Mouse (Mus musculus): ENCODE results near the gene Rad51b. TPM values are rescaled to one million over a fixed set of nuclear protein-coding genes. Genes with fewer than 3 reads are reported as not detected.

The Rad51b gene
- polyA plus RNA-seq, 1 experiment from 2014 or later = 6.3 TPM

DNA sequence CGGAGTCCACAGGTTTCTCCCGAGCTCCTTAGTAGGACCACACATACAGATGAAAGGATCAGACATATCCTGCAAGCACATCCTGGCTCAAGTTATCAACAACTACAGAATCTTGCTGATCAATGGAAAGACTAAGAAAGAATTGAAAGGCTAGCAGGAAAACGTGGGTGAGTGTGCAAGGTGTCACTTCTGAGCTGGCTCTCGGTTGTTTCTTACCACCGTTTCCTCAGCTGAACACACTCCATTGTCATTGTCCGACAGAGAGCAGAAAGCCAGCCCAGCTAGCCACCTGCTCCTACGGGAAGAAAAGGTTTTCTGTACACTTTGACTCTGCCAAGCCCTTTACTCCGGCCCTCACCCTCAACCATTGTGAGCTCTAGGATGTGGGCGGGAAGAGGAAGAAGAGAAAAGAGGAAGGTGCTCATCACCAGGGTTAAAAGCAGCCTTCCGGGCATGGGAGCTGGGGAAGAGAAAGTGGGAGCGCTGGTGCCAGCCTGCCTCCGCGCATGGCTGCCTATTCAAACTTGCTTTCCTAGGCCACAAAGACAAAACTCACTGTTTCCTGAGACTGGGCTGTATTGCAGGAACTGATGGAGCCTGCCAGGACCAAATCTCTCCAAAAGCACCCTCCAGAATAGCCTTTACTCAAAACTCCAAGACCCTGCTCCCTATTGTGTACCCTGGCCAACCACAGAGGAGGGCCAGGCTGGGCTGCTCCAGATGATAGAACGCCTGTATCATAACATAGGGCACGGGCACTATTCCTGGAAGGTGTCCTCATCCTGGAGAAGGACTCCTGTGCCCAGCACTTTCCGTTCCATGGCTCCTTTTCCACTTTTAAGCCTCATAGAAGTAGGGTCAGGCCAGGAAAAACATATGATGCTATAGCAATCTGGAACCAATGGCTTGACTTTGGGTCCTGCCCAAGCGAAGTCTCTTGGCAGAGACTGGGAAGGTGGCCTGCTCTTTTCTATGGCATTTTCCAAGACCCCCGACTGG is 500.0 kb downstream of the Rad51b start:
- H3K36me3 ChIP-seq (ENCODE audit: control insufficient read depth, insufficient read depth, low read length) = no peaks in the 10 kb centered on the region

GRCm38 (mm10) chr12:79798488-79798887 is 501.4 kb downstream of the Rad51b start:
- WGBS = 88% methylated on average over 3 of the region's 3 CpGs
- Histone ChIP-seq H3K9ac (ENCODE audit: low read length) (no peak overlapping the region), H3K4me1 (ENCODE audit: control insufficient read depth, insufficient read depth, low read length) (0 out of 2 replicates have a peak, but pooled peaks cover 2% of the 10 kb centered on the region), H3K9me3 (ENCODE audit: control insufficient read depth, low read length) (no peaks in the 10 kb centered on the region), H3K4me3 (ENCODE audit: low read depth, low read length) (no peak overlapping the region), H3K4me2 (ENCODE audit: low read depth, severe bottlenecking) (no peak overlapping the region), H3K27me3 (ENCODE audit: control insufficient read depth, insufficient read depth, low read length) (no peaks in the 10 kb centered on the region), H3K27ac (replicated peaks; ENCODE audit: low read depth, low read length) (no peak overlapping the region), H3K36me3 (ENCODE audit: control insufficient read depth, insufficient read depth, low read length) (no peaks in the 10 kb centered on the region)
- ATAC-seq (ENCODE audit: insufficient number of reproducible peaks, low FRiP score, low TSS enrichment, low read depth) = no peak
- DNase-seq (ENCODE audit: low spot score) = no peak

More for the DNA sequence above, 500.0 kb downstream of the Rad51b start:
- 89% methylated on average over 18 of the region's 18 CpGs for WGBS
- no peak overlapping the region for H3K9ac ChIP-seq (ENCODE audit: low read length)
- DNase-seq (ENCODE audit: low spot score) = no peak
- 0 out of 2 replicates have a peak, but pooled peaks cover 2% of the 10 kb centered on the region for H3K4me1 ChIP-seq (ENCODE audit: control insufficient read depth, insufficient read depth, low read length)
- no peaks in the 10 kb centered on the region for H3K27me3 ChIP-seq (ENCODE audit: control insufficient read depth, insufficient read depth, low read length)
- no peak overlapping the region for H3K4me2 ChIP-seq (ENCODE audit: low read depth, severe bottlenecking)
- no peak for ATAC-seq (ENCODE audit: insufficient number of reproducible peaks, low FRiP score, low TSS enrichment, low read depth)
- no peak overlapping the region for H3K27ac ChIP-seq (replicated peaks; ENCODE audit: low read depth, low read length)
- no peaks in the 10 kb centered on the region for H3K9me3 ChIP-seq (ENCODE audit: control insufficient read depth, low read length)
- no peak overlapping the region for H3K4me3 ChIP-seq (ENCODE audit: low read depth, low read length)

DNA sequence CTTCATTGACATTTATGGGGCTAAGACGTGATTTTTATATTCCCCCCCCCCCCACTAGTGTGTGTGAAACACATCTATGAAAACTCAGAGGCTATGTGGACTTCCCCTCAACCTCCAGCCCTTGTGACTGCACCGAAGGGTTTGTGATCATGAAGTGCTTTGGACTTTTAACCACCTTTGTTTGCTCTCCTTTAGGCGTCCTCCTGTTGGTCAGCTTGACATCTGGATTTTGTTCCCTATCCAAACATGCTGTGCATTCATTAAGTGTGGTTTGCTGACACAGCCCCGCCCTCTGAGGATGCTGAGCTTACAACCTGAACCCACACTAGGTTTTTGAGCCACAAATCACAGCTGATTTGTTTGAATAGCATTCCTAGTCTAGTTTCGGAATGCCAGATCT is 502.3 kb downstream of the Rad51b start:
- DNase-seq (ENCODE audit: low spot score) = no peak
- no peak overlapping the region for H3K4me3 ChIP-seq (ENCODE audit: low read depth, low read length)
- H3K9ac ChIP-seq (ENCODE audit: low read length) = no peak overlapping the region
- H3K9me3 ChIP-seq (ENCODE audit: control insufficient read depth, low read length) = no peaks in the 10 kb centered on the region
- no peaks in the 10 kb centered on the region for H3K27me3 ChIP-seq (ENCODE audit: control insufficient read depth, insufficient read depth, low read length)
- no peak for ATAC-seq (ENCODE audit: insufficient number of reproducible peaks, low FRiP score, low TSS enrichment, low read depth)
- no peak overlapping the region for H3K4me2 ChIP-seq (ENCODE audit: low read depth, severe bottlenecking)
- H3K36me3 ChIP-seq (ENCODE audit: control insufficient read depth, insufficient read depth, low read length) = no peaks in the 10 kb centered on the region
- peaks cover 3% of the 10 kb centered on the region; the same call in 1 of the 2 replicates for H3K4me1 ChIP-seq (ENCODE audit: control insufficient read depth, insufficient read depth, low read length)
- 62% methylated on average over 5 of the region's 5 CpGs for WGBS
- no peak overlapping the region for H3K27ac ChIP-seq (replicated peaks; ENCODE audit: low read depth, low read length)

GRCm38 (mm10) chr12:79803670-79804069 is 506.6 kb downstream of the Rad51b start:
- no peak for ATAC-seq (ENCODE audit: insufficient number of reproducible peaks, low FRiP score, low TSS enrichment, low read depth)
- no peak overlapping the region for H3K27ac ChIP-seq (replicated peaks; ENCODE audit: low read depth, low read length)
- peaks cover 12% of the 10 kb centered on the region for H3K4me1 ChIP-seq (ENCODE audit: control insufficient read depth, insufficient read depth, low read length)
- H3K4me3 ChIP-seq (ENCODE audit: low read depth, low read length) = no peak overlapping the region
- no peaks in the 10 kb centered on the region for H3K36me3 ChIP-seq (ENCODE audit: control insufficient read depth, insufficient read depth, low read length)
- 81% methylated on average over 1 of the region's 1 CpGs for WGBS
- no peak for DNase-seq (ENCODE audit: low spot score)
- H3K9me3 ChIP-seq (ENCODE audit: control insufficient read depth, low read length) = no peaks in the 10 kb centered on the region
- H3K27me3 ChIP-seq (ENCODE audit: control insufficient read depth, insufficient read depth, low read length) = no peaks in the 10 kb centered on the region
- H3K4me2 ChIP-seq (ENCODE audit: low read depth, severe bottlenecking) = no peak overlapping the region
- no peak overlapping the region for H3K9ac ChIP-seq (ENCODE audit: low read length)

DNA sequence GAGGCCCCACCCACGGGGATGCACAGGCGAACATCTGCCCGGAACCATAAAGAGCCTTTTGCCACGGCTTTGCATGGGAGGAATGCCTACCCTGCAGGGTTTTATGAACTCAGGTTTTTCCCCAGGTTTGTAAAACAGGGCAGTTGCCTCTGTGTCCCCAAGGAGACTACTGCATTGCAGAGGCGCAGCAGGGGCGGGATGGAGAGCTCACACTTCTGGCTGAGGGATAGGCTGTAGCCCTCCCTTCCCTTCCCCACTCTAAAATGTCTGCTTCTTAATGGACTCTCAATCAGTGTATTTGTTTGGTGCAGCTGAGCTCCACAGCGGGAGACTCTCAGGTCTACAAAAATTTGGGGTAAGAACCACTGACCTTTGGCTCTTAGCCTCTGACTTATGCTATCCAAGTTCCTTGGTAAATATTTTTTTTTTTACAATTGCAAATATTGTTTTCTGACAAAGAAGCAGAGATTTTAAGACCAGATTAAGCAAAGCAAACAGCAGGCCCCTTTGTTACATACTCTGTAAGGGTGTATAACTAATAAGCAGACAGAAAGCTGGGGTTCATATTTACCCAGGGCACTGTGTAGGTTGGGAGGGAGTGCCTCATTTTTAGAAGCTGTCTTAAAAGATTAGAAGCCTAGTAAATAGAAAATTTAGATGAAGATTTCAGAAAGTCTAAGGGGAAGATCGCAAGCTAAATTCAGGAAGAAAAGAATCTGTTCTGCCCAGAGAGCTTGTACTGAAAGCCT is 507.9 kb downstream of the Rad51b start:
- ATAC-seq (ENCODE audit: insufficient number of reproducible peaks, low FRiP score, low TSS enrichment, low read depth) (no peak), DNase-seq (ENCODE audit: low spot score) (no peak)
- H3K4me2 ChIP-seq (ENCODE audit: low read depth, severe bottlenecking) = no peak overlapping the region
- WGBS = 36% methylated on average over 8 of the region's 8 CpGs
- no peaks in the 10 kb centered on the region for H3K36me3 ChIP-seq (ENCODE audit: control insufficient read depth, insufficient read depth, low read length)
- H3K27me3 ChIP-seq (ENCODE audit: control insufficient read depth, insufficient read depth, low read length) = no peaks in the 10 kb centered on the region
- H3K27ac ChIP-seq (replicated peaks; ENCODE audit: low read depth, low read length) = peak overlapping the region; percentile 63; the same call in 1 of the 2 replicates
- no peak overlapping the region for H3K4me3 ChIP-seq (ENCODE audit: low read depth, low read length)
- peak overlapping the region; percentile 31; the same call in 1 of the 2 replicates for H3K9ac ChIP-seq (ENCODE audit: low read length)
- peaks cover 12% of the 10 kb centered on the region for H3K4me1 ChIP-seq (ENCODE audit: control insufficient read depth, insufficient read depth, low read length)
- no peaks in the 10 kb centered on the region for H3K9me3 ChIP-seq (ENCODE audit: control insufficient read depth, low read length)

- Histone ChIP-seq H3K27ac (replicated peaks; ENCODE audit: low read depth, low read length) (no peak overlapping the region), H3K4me3 (ENCODE audit: low read depth, low read length) (no peak overlapping the region), H3K27me3 (ENCODE audit: control insufficient read depth, insufficient read depth, low read length) (no peaks in the 10 kb centered on the region), H3K4me1 (ENCODE audit: control insufficient read depth, insufficient read depth, low read length) (peaks cover 13% of the 10 kb centered on the region), H3K9me3 (ENCODE audit: control insufficient read depth, low read length) (no peaks in the 10 kb centered on the region), H3K9ac (ENCODE audit: low read length) (no peak overlapping the region), H3K4me2 (ENCODE audit: low read depth, severe bottlenecking) (no peak overlapping the region), H3K36me3 (ENCODE audit: control insufficient read depth, insufficient read depth, low read length) (no peaks in the 10 kb centered on the region)
- WGBS = 70% methylated on average over 4 of the region's 4 CpGs
- ATAC-seq (ENCODE audit: insufficient number of reproducible peaks, low FRiP score, low TSS enrichment, low read depth) (no peak), DNase-seq (ENCODE audit: low spot score) (no peak)
Observed at GRCm38 (mm10) chr12:79806990-79807389, 509.9 kb downstream of the Rad51b start.

DNA sequence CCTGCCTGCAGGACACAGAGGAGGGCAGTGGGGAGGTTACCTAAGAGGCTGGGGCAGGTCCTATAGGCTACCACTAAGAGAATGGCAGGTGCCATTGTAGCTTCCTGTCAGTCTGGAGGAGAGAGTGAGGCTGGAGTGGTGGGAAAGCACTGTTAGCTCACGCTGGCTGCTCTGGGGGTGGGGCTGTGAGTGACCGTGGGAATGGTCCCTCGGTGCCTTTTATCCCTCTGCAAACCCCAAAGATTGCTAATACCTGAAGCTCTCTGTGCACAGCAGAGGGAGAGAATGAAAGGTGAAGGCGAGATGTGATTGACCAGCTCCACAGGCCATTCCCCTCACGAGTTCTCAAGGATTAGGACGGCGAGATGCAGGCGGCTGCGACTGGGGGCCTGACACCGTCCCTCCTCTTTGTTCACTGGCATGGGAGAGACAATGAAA is 510.3 kb downstream of the Rad51b start:
- no peak for DNase-seq (ENCODE audit: low spot score)
- H3K4me3 ChIP-seq (ENCODE audit: low read depth, low read length) = no peak overlapping the region
- H3K27ac ChIP-seq (replicated peaks; ENCODE audit: low read depth, low read length) = no peak overlapping the region
- no peaks in the 10 kb centered on the region for H3K27me3 ChIP-seq (ENCODE audit: control insufficient read depth, insufficient read depth, low read length)
- H3K9me3 ChIP-seq (ENCODE audit: control insufficient read depth, low read length) = no peaks in the 10 kb centered on the region
- no peak overlapping the region for H3K4me2 ChIP-seq (ENCODE audit: low read depth, severe bottlenecking)
- H3K9ac ChIP-seq (ENCODE audit: low read length) = no peak overlapping the region
- H3K36me3 ChIP-seq (ENCODE audit: control insufficient read depth, insufficient read depth, low read length) = no peaks in the 10 kb centered on the region
- 27% methylated on average over 10 of the region's 10 CpGs for WGBS
- H3K4me1 ChIP-seq (ENCODE audit: control insufficient read depth, insufficient read depth, low read length) = peaks cover 13% of the 10 kb centered on the region
- ATAC-seq (ENCODE audit: insufficient number of reproducible peaks, low FRiP score, low TSS enrichment, low read depth) = no peak

DNA sequence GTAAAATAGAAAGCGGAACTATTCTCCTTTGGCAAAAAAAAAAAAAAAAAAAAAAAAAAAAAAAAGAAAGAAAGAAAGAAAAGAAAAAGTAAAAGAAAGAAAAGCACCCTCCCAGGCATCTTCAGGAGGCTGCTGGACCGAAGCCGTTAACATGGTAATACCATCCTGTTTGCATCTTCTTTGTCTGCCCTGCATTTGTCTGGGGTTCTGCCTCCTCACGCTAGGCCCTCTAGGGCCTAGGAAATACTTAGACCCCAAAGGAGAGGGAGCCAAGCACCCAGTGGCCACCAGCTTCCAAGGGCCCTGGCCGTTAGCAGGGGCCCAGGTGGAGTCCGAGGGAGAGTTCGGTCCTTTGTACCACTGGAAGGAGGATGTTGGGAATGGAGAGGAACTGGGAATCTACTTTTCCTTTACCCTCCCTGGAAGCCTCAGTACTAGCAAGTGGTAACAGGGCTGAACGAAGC is 510.9 kb downstream of the Rad51b start:
- H3K27ac ChIP-seq (replicated peaks; ENCODE audit: low read depth, low read length) = no peak overlapping the region
- H3K9ac ChIP-seq (ENCODE audit: low read length) = no peak overlapping the region
- ATAC-seq (ENCODE audit: insufficient number of reproducible peaks, low FRiP score, low TSS enrichment, low read depth) (no peak), DNase-seq (ENCODE audit: low spot score) (no peak)
- peaks cover 14% of the 10 kb centered on the region for H3K4me1 ChIP-seq (ENCODE audit: control insufficient read depth, insufficient read depth, low read length)
- WGBS = 80% methylated on average over 8 of the region's 8 CpGs
- H3K36me3 ChIP-seq (ENCODE audit: control insufficient read depth, insufficient read depth, low read length) = no peaks in the 10 kb centered on the region
- H3K4me2 ChIP-seq (ENCODE audit: low read depth, severe bottlenecking) = no peak overlapping the region
- no peak overlapping the region for H3K4me3 ChIP-seq (ENCODE audit: low read depth, low read length)
- H3K27me3 ChIP-seq (ENCODE audit: control insufficient read depth, insufficient read depth, low read length) = no peaks in the 10 kb centered on the region
- H3K9me3 ChIP-seq (ENCODE audit: control insufficient read depth, low read length) = no peaks in the 10 kb centered on the region
